Mouse (Mus musculus): ENCODE data around the gene Parp9. TPM values are rescaled to one million over a fixed set of nuclear protein-coding genes. Genes with fewer than 3 reads are reported as not detected.
"Not testable (repeated sequence)": the region's sequence is repeated elsewhere in the genome, so short reads cannot be mapped to it uniquely, and the experiment has no call there.

The Parp9 gene
- 10 to 100 TPM; 17.7 to 18.4 TPM for total RNA-seq (2021)
- long read RNA-seq, experiment 1, transcript Parp9-203 (11 exons, 3,548 nt), result major isoform, 5 of 13 reads
- long read RNA-seq, experiment 1, partial matches to known transcripts, result 5 of 13 reads
- long read RNA-seq, experiment 1, other reads (novel, unspliced or antisense), result 3 of 13 reads
- long read RNA-seq, experiment 2, transcript Parp9-203 (11 exons, 3,548 nt), result major isoform, 10 of 21 reads
- long read RNA-seq, experiment 2, partial matches to known transcripts, result 5 of 21 reads
- long read RNA-seq, experiment 2, other reads (novel, unspliced or antisense), result 6 of 21 reads

DNA sequence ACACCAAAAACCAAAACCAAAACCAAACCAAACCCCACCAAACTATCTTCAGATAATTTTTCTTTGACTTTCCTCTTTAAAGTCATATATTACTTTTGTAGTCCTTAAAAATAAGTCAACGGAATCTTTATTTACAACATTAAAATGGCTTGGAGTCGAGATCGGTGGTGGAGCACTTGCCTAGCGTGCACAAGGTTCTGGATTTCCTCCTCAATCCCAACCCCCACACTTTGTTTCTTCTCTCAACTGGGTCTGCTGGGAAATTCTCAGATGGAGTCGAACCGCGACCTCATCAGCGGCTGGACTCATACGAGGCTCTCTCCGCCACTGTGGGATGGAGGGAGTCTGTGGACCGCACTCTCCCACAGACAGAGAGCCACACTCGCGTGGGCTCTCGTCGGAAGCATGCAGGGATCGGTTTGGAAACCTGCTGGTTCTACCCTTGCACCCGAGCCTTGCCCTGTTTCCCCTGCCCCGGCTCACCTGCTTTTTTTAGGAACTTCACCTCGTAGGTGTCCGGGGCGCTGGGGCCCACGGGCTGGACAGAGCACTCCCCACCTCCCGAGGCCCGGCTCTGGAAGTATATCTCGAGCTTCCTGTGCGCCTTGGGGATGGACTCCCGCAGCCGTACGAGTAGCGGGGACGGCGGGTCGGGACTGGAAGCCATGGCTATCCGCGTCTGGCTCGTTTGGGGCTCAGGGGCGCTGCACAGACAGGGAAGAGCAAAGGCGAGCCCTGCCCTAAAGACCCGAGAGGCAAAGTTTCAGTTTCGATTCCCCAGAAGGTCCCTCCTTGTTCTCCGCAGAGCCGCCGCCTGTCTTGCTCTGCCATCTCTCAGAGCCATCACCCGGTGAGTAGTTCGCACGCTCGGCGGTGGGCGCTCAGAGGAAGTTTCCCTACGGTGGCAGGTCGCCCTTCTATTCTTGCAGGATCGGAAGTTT, at the start of gene Parp9, which contains the start of gene Dtx3l:
Parp9 (plus strand) TSS at position 260 of the 941 bp plus-strand sequence.
Dtx3l (minus strand) TSS at position 941 of the 941 bp plus-strand sequence.
- peak; percentile 19 to 30 for DNase-seq (ENCODE audit: low spot score in 2 of 2)

DNA sequence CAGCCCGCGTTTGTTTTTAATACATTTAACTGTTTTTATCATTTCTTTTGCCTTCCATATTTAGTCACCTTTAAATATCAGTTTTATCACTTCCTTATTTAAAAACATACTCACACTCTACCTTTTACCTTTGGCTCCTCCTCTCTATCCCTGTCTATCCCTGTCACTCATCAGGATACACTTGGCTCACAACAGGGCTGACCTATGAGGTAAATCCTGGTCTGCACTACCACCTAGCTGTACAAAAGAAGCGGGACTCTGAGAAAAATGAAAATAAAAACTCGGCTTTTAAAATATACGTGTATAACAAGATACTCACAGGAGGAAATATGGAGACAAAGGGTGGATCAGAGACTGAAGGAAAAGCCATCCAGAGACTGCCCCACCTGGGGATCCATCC, 49.4 kb upstream of the Parp9 start:
- no peak for DNase-seq (ENCODE audit: low spot score in 2 of 2)

DNA sequence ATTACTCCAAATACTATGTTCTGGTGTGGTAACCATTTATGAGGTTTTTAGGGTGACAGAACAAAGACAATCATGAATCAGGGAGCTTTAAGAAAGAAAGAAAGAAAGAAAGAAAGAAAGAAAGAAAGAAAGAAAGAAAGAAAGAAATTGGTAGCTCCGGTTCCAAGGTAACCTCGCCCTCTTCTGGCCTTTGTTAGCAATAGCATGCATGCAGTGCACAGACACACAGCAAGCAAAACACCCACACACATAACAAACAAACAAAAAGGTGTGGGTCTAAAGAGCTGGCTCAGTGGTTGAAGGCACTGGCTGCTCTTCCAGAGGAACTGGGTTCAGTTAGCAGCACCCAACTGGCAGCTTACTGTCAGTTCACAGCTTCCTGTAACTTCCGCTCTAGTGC, 47.6 kb upstream of the Parp9 start:
- DNase-seq (ENCODE audit: low spot score in 2 of 2), result no peak

DNA sequence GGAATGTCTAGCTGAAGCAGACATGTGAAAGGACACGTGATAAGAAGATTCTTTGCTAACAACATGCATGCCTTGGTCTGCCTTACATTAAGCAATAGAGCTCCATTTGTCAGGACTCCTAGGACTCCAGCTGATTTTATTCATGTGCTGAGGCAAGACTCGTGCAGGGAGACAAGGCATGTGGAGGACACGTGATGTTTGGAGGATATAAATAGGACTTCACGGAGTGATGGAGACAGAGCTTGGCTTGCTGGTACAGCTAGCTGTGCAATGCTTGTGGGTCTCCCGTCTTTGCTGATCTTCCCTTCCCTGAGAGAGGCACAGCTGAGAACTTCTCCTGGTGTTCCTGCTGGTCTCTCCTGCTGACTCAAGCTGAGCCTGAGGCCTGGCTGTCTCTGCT, 46.7 kb upstream of the Parp9 start:
- DNase-seq (ENCODE audit: low spot score in 2 of 2), result not testable (repeated sequence)

- no peak for DNase-seq (ENCODE audit: low spot score in 2 of 2)
Measured at GRCm38 (mm10) chr16:35894997-35895396, 43.3 kb upstream of the Parp9 start.

GRCm38 (mm10) chr16:35900541-35900940, 37.7 kb upstream of the Parp9 start:
- DNase-seq (ENCODE audit: low spot score in 2 of 2), result no peak

DNA sequence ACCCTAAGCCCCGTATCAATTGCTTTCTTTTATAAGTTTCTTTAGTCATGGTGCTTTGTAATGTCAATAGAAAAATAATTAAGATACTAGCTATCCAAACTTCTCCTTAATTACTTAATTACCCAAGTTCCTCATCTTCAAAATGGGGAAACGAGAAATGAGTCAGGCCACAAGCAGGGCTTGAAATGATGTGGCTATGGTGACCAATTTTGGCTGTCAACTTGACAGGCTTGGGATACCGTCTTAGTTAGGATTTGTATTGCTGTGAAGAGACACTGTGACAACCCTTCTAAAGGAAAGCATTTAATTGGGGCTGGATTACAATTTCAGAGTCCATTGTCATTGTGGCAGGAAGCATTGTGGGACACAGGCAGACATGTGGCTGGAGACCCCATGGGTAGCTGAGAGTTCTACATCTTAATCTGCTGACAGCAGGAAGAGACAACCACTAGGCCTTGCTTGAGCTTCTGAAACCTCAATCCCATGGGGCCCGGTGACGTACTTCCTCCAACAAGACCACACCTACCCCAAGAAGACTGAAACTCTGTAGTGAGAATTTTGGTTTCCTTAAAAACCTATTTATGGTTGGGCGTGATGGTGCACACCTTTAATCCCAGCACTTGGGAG, 35.1 kb upstream of the Parp9 start:
- no peak for DNase-seq (ENCODE audit: low spot score in 2 of 2)

DNA sequence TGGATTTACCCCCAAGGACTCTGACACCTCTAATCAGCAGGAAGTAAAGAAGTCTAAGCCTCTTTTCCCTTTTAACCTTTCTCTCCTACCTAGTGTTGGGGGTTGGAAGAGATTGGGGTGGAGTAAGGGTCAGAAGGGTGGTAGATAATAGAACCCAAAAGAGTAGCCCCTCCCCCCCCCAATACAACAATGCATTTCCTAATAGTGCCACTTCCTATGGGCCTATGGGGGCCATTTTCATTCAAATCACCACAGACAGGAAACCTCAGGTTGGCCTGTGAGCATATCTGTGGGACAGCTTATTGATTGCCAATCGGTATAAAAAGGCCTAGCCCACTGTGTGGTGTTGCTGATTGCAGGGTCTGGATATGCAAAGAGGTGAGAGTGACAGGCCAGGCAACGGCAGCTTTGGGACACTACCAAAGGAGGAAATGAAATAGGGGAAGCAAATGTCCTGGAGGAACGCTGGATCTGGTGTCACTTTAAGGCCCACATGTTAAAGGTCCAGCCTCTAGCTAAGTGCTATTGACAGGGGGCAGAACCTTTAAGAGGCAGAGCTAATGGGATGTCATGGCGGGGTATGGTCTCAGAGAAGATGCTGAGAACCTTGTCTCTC, 34.0 kb upstream of the Parp9 start:
- DNase-seq (ENCODE audit: low spot score in 2 of 2), result no peak

GRCm38 (mm10) chr16:35905355-35905754, 32.9 kb upstream of the Parp9 start:
- no peak for DNase-seq (ENCODE audit: low spot score in 2 of 2)

DNA sequence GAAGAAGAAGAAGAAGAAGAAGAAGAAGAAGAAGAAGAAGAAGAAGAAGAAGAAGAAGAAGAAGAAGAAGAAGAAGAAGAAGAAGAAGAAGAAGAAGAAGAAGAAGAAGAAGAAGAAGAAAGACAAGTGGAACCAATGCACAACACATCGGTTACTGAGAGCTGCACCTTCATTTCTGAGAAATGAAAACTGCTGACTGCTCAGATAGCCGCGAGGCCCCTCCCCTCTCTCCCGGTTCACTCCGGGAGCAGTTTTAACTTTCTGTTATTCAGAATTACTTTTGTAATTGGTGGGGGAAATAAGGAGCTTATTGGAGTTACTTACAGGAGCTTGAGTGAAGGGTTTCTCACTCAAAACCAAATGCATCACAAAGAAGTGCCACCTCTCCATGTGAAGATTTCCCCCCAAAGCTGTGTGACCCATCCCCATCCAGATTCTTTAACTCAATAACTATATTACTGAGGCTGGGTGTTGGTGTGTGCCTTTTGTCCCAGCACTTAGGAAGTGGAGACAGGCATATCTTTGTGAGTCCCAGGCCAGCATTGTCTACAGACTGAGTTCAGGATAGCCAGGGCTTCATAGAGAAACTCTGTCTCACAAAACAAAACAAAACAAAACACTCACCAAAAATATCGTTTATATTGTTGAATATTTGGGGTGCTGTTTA, 32.3 kb upstream of the Parp9 start:
- no peak for DNase-seq (ENCODE audit: low spot score in 2 of 2)

- no peak for DNase-seq (ENCODE audit: low spot score in 2 of 2)
Measured at GRCm38 (mm10) chr16:35906887-35907286, 31.4 kb upstream of the Parp9 start.

DNA sequence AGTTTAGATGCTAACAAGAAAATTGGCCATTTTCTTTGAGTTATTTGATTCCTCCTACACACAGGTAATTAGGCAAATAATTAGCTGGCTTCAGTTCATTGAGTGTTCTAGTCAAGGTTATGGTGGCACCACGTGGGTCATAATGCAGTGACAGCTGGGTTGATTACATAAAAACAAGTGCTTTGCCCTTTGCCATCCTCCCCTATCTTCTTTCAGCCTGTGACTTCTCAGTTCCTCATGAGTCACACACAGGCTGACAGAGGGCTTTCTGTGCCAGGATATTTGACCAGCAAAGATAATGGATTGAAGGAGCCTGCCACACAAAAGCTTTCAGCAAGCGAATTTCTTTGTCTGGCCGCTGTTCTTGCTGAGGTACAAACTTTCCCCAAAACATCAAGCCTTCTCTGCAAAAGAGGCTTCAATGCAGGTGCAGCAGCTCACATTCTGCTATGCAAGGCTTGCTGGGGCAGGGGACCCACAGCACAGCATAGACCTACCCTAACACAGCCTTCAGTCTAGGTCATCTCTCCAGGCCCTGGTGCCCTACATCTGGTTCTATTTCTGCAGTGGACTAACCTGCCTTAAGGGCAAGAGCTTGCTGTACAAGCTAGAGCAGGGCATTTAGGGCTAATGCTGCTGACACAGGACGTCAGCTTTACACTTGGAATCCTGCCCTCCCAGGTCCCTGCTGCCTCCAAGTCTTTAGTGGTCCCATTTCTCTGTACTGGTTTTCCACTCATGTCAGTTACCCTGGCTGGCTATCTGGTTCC, 30.7 kb upstream of the Parp9 start:
- no peak for DNase-seq (ENCODE audit: low spot score in 2 of 2)

DNA sequence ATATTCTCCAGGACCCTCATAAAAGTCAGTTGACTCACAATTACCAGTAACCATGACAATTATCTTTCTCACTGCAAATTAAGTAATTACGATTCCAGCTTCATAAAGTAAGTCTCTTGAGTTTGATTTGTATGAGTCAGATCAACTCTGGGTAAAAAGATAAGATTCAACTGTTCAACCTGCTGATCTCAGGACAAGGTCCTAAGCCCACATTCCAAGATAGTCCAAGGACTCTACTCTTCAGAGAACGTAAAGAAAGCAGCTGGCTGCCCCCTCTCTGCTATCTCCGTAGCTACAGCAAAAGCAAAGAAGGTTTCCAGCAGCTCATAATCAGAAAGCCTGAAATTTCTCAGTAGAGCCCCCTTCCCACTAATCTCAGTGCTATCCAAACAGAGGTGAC, 26.8 kb upstream of the Parp9 start:
- no peak for DNase-seq (ENCODE audit: low spot score in 2 of 2)

- no peak for DNase-seq (ENCODE audit: low spot score in 2 of 2)
Measured at GRCm38 (mm10) chr16:35913526-35913925, 24.7 kb upstream of the Parp9 start.

GRCm38 (mm10) chr16:35914301-35914700, 24.0 kb upstream of the Parp9 start:
- DNase-seq (ENCODE audit: low spot score in 2 of 2), result no peak

DNA sequence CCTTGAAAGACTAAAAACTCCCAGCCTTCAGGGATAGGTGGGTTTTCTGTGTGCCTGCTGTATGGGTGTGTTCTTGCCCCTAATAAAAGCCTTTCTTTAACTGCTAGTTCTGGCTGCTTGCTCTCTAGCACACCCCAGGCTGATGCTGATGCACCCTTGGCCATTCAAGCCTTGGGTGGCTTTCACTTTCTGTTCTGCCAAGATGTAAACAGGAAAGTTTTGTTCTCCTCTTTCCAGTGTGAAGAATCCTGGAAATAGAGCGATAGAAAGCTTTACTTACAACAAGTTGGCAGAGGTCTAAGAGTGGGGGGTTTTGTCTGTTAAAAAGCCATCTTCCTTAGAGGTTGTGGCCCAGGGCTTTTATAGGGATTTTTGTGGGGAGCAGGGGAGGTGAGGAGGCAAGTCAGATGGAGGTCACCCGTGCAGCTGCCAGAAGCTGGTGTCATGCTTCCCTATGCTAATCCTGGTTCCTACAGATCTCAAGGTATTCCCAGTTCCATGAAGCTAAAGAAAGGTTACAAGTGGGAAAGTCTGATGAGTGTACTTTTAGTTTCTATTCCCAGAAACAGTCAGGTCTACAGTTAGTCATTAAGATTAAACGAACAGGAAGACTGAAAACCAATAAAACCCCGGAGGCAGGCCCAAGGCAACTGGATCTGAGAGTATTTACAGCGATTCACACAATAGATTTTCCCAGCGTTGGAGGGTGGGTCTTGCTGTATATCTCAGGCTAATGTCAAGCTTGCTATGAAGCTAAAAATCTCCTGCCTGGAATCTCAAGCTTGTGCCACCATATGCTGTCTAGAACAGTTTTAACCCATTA, 19.3 kb upstream of the Parp9 start:
- no peak for DNase-seq (ENCODE audit: low spot score in 2 of 2)

DNA sequence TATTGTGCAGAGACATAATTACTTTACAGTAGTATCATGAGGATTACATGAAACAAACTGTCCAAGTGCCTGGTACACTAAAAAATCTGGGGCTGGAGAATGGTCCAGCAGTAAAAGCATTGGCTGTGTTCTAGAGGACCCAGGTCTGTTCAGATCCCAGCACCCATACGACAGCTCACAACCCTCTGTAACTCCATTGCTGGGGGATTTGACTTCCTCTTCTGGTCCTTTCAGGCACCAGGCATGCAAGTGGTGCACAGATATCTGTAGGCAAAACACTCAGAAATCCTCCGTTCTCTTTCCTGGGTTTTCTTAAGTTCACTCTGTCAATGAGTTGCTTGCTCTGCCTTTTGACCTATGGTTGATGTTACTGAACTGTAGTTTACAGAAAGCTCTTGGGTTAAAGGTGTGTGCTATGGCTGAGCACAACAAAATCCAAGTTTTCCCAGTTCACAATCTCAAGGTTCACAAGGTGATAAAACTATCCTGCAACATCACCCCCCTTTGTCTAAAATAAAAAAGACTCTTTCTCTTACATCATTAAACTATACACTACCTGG, 16.5 kb upstream of the Parp9 start:
- DNase-seq (ENCODE audit: low spot score in 2 of 2), result no peak

DNA sequence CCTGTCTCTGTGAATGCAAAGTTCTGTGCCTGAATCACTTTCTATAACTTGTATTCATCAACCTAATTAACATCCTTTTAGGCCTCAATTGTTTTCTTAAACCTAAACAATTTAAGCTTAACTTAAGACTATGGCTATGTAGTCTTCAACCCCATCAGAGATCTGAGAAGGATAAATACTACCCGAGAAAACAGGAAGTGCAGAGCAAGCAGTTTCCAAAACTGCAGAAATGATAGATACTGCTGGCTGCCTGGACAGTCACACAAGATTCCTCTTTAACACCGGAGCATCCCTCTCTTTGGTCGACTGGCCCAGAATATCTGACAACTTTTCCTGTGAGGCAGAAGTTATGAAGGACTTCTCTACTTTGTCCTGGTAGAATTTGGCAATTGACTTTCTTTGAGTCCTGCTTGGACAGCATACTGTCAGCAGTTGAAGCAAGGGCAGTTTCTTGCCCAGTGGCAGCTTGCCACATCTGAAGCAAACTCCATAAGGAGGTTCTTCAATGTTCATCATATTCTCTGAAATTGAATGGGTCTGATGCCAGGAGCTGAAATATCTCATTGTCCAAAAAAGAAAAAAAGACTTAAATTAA, 15.9 kb upstream of the Parp9 start:
- DNase-seq (ENCODE audit: low spot score in 2 of 2), result no peak
